Mouse (Mus musculus) spleen, embryonic (tissue): ENCODE data around the gene Serpina7.

Experiments
- CTCF ChIA-PET: fragments of 350-600 bp; sonication (Branson Sonifier 250); formaldehyde crosslinking; loops from one replicate; lab custom pipeline; 2022; lab: Charles Lee

The Serpina7 gene

GRCm38 (mm10) chrX:139085077-139085476 lies at the start of gene Serpina7:
TSS of gene Serpina7 (minus strand) at chrX:139085236.
- CTCF ChIA-PET: no interaction called here

- CTCF ChIA-PET: no interaction called here
These were observed 49.0 kb upstream of the Serpina7 start for GRCm38 (mm10) chrX:139134031-139134430.

GRCm38 (mm10) chrX:139097197-139097596 lies 12.2 kb upstream of the Serpina7 start:
- CTCF ChIA-PET: no interaction called here

- CTCF ChIA-PET: no interaction called here
These were observed 907 bp upstream of the Serpina7 start, which contains the start of gene 4930513O06Rik for GRCm38 (mm10) chrX:139085943-139086342. TSS of gene 4930513O06Rik (plus strand) at chrX:139086243.

- CTCF ChIA-PET: no interaction called here
These were observed 6.5 kb downstream of the Serpina7 start for GRCm38 (mm10) chrX:139078493-139078892.

GRCm38 (mm10) chrX:139064078-139064477 lies 21.0 kb downstream of the Serpina7 start:
- CTCF ChIA-PET: no interaction called here

GRCm38 (mm10) chrX:139053149-139053548 lies 31.9 kb downstream of the Serpina7 start:
- CTCF ChIA-PET: no interaction called here

- CTCF ChIA-PET: no interaction called here
These were observed 33.1 kb downstream of the Serpina7 start for GRCm38 (mm10) chrX:139051976-139052375.

- CTCF ChIA-PET: no interaction called here
These were observed 43.9 kb downstream of the Serpina7 start for GRCm38 (mm10) chrX:139041148-139041547.

GRCm38 (mm10) chrX:139039314-139039713 lies 45.7 kb downstream of the Serpina7 start:
- CTCF ChIA-PET: no interaction called here

- CTCF ChIA-PET: no interaction called here
These were observed 47.4 kb downstream of the Serpina7 start for GRCm38 (mm10) chrX:139037666-139038065.
